Mouse (Mus musculus) ES-Bruce4 (cell line): ENCODE measurements around the gene Kyat3. TPM values are rescaled to one million over a fixed set of nuclear protein-coding genes. Genes with fewer than 3 reads are reported as not detected.
"Not testable (repeated sequence)": the region's sequence is repeated elsewhere in the genome, so short reads cannot be mapped to it uniquely, and the experiment has no call there.

ENCODE experiments used
- H3K27ac ChIP-seq: 2 replicates; pipeline ENCODE4 v1.5.1; 2012; ENCODE audit warnings: low read length, inconsistent platforms; ENCODE audit not compliant: insufficient read depth
- H3K27me3 ChIP-seq: 2 replicates; pipeline ENCODE4 v1.6.1; 2012; ENCODE audit warnings: mild to moderate bottlenecking, low read length, inconsistent platforms; ENCODE audit not compliant: control insufficient read depth, poor library complexity, insufficient read depth, severe bottlenecking
- H3K36me3 ChIP-seq: 2 replicates; pipeline ENCODE4 v1.6.1; 2012; ENCODE audit warnings: inconsistent platforms, mild to moderate bottlenecking, low read length, moderate library complexity; ENCODE audit not compliant: control insufficient read depth, poor library complexity, insufficient read depth, severe bottlenecking
- H3K4me1 ChIP-seq: one replicate; pipeline ENCODE4 v1.8.1; 2011; ENCODE audit warnings: low read length; ENCODE audit not compliant: control insufficient read depth, insufficient read depth
- H3K4me3 ChIP-seq: 2 replicates; pipeline ENCODE4 v1.5.1; 2011; ENCODE audit warnings: low read depth, mild to moderate bottlenecking, low read length
- H3K9ac ChIP-seq: 2 replicates; pipeline ENCODE4 v1.6.1; 2012; ENCODE audit warnings: low read depth, mild to moderate bottlenecking, inconsistent platforms; ENCODE audit not compliant: poor library complexity, severe bottlenecking
- H3K9me3 ChIP-seq: replicated peaks from 2 replicates; pipeline ENCODE4 v1.6.1; 2012; ENCODE audit warnings: mild to moderate bottlenecking, low read length, inconsistent platforms; ENCODE audit not compliant: control insufficient read depth, poor library complexity, insufficient read depth, severe bottlenecking
- CTCF ChIP-seq: IDR thresholded peaks from one replicate; pipeline ENCODE4 v1.8.1; 2011; ENCODE audit warnings: low read depth, low read length
- EP300 ChIP-seq: IDR thresholded peaks from 2 replicates; pipeline ENCODE4 v1.6.1; 2011; ENCODE audit warnings: low read depth, low read length; ENCODE audit not compliant: insufficient read depth
- POLR2A ChIP-seq: IDR thresholded peaks from one replicate; pipeline ENCODE4 v1.8.1; 2011; ENCODE audit warnings: low read length; ENCODE audit not compliant: insufficient read depth
- polyA plus RNA-seq: library from polyadenylated mRNA; stranded (reverse); fragments of >200 nt; gene quantifications from 2 replicates; pipeline ENCODE4 v1.2.4, GENCODE M21; 2011; ENCODE audit warnings: low read depth; ENCODE audit not compliant: missing spikeins, insufficient read depth, insufficient read length

Gene Kyat3
- polyA plus RNA-seq, 1 experiment, result 7.9 TPM

DNA sequence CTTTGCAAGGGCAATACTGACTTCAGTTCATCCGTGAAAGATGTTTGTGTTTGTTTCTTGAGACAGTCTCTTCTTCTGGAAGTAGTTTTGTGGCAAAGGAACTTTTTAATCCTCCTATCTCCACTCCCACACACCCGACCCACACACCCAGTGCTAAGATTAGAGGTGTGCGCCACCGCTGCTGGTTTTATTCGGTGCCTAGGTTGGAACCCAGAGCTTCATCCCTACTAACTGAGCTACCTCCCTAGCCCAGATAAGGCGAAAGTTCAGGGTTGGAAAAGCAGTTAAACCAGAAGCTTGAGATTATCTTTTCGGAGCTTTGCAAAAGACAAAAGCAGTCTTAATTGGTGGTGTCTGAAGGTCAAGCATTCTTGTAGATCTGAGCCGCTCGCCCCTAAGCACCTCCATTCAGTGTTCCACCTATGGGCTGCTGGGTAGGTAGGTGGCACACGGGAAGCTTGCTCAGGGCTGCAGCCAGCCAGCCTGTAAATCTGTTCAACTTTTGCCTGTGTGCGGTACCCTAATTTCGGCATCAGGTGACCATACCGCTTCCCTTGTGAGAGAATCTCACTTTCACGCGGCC is 647 bp downstream of the Kyat3 start:
- H3K36me3 ChIP-seq, result no peaks in the 10 kb centered on the region
- H3K9ac ChIP-seq, result peak overlapping the region; percentile 50
- no peak overlapping the region for H3K27ac ChIP-seq
- TF ChIP-seq EP300 (no peak), CTCF (no peak), POLR2A (no peak)
- H3K4me3 ChIP-seq, result peak overlapping the region; percentile 65
- no peaks in the 10 kb centered on the region for H3K4me1 ChIP-seq
- H3K27me3 ChIP-seq, result no peaks in the 10 kb centered on the region
- H3K9me3 ChIP-seq, result no peaks in the 10 kb centered on the region

- TF ChIP-seq CTCF (no peak), POLR2A (no peak), EP300 (no peak)
- H3K9me3 ChIP-seq, result no peaks in the 10 kb centered on the region
- no peak overlapping the region for H3K9ac ChIP-seq
- no peak overlapping the region for H3K4me3 ChIP-seq
- no peaks in the 10 kb centered on the region for H3K4me1 ChIP-seq
- no peaks in the 10 kb centered on the region for H3K27me3 ChIP-seq
- no peaks in the 10 kb centered on the region; the same call in 1 of the 2 replicates for H3K36me3 ChIP-seq
- no peak overlapping the region for H3K27ac ChIP-seq
Measured at GRCm38 (mm10) chr3:142706581-142707444, 6.0 kb downstream of the Kyat3 start.

DNA sequence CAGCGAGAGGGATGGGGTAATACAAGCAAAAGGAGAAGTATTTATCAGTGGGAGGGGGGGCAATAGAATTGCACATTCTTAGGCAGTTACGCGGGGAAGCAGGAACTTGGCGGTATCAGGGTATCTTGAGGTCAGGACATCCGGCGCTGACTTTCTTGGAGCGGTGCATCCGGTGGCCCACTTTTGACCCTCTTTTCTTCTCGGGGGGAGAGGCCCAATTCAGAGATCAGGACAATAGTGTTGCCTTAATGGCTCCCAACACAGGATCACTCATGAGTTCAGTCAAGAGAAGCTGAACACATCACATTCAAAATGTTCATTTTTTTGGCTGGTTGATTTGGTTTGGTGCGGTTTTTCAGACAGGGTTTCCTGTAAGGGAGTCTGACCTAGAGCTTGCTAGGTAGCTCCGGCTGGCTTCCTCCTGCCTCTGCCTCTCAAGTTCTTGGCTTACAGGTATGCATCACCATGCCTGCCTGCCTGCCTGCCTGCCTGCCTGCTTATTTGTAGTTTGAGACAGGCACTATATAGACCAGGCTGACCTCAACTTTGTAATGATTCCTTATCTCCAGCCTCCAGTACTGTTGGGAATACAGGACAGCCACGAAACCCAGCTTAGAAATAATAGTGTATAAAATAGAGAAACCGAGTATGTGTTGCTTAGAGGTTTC is 7.5 kb downstream of the Kyat3 start:
- not testable (repeated sequence) for H3K9me3 ChIP-seq, H3K27ac ChIP-seq, H3K9ac ChIP-seq, H3K36me3 ChIP-seq, H3K4me1 ChIP-seq, H3K4me3 ChIP-seq, H3K27me3 ChIP-seq

DNA sequence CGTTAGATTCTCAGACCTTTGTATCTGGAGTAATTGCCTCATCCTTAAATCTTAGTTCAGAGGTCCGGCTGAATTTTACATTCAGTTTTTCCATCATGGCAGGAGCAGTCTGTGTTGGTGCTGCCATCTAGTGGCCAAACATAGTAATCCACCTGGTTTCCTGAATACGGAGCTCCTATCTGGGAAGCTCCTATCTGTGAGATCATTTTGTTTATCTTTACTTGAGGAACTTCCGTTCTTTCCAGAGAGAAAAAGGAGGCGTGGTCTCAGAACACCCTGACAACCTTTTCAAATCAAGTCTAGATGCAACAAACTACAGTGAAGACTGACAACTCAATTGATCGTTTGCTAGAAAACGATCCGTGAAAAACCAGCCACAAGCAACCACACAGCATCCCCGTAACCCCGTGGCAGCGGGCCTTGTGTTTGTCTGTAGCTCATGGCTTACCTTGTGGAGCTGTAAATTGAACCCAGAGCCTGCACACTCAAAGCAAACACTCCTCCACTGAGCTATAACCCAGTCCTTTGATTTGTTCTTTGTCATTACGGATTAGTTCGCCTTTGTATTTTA is 8.1 kb downstream of the Kyat3 start:
- TF ChIP-seq POLR2A (no peak), CTCF (peak; percentile 9), EP300 (no peak)
- H3K9me3 ChIP-seq, result peaks cover 6% of the 10 kb centered on the region

GRCm38 (mm10) chr3:142710360-142711007 is 9.6 kb downstream of the Kyat3 start:
- no peaks in the 10 kb centered on the region for H3K27me3 ChIP-seq
- no peak overlapping the region for H3K27ac ChIP-seq
- H3K4me1 ChIP-seq, result no peaks in the 10 kb centered on the region
- TF ChIP-seq CTCF (peak; percentile 63), EP300 (no peak)
- no peak overlapping the region for H3K9ac ChIP-seq
- no peak overlapping the region for H3K4me3 ChIP-seq
- peaks cover 8% of the 10 kb centered on the region for H3K9me3 ChIP-seq
- H3K36me3 ChIP-seq, result no peaks in the 10 kb centered on the region; the same call in 1 of the 2 replicates

More for the DNA sequence above, 8.1 kb downstream of the Kyat3 start:
- Histone ChIP-seq H3K4me3 (no peak overlapping the region), H3K36me3 (no peaks in the 10 kb centered on the region; the same call in 1 of the 2 replicates), H3K27me3 (no peaks in the 10 kb centered on the region), H3K27ac (no peak overlapping the region), H3K9ac (no peak overlapping the region), H3K4me1 (no peaks in the 10 kb centered on the region)
